Mouse (Mus musculus) adrenal gland, postnatal 14 days (tissue): ENCODE measurements at regions not wholly inside any gene's neighbourhood (a gene's known extent, or its start where the extent isn't known, plus 50 kb on each side); places are given as distances from the start of the nearest gene placed in this dataset.

Source experiments
- DNase-seq: peaks from one replicate; pipeline ENCODE4 v3.0.0; 2021; ENCODE audit warnings: mixed read lengths

GRCm38 (mm10) chr12:15966631-15967030, 149.9 kb upstream of the Trib2 start:
- no peak for DNase-seq

GRCm38 (mm10) chr12:15965921-15966320, 149.2 kb upstream of the Trib2 start:
- DNase-seq = no peak

- DNase-seq = no peak
Measured at GRCm38 (mm10) chr12:15964073-15964472, 147.4 kb upstream of the Trib2 start.

- no peak for DNase-seq
Measured at GRCm38 (mm10) chr12:15961834-15962233, 145.1 kb upstream of the Trib2 start.

GRCm38 (mm10) chr12:15937443-15938237, 120.9 kb upstream of the Trib2 start:
- no peak for DNase-seq

- no peak for DNase-seq
Measured at GRCm38 (mm10) chr12:15932067-15932466, 115.3 kb upstream of the Trib2 start.

GRCm38 (mm10) chr12:15931535-15931934, 114.8 kb upstream of the Trib2 start:
- DNase-seq = no peak

- DNase-seq = no peak
Measured at GRCm38 (mm10) chr12:15930155-15930554, 113.4 kb upstream of the Trib2 start.

- no peak for DNase-seq
Measured at GRCm38 (mm10) chr12:15929541-15929940, 112.8 kb upstream of the Trib2 start.

- DNase-seq = no peak
Measured at GRCm38 (mm10) chr12:15918291-15918690, 101.6 kb upstream of the Trib2 start.

GRCm38 (mm10) chr12:15912959-15913358, 96.2 kb upstream of the Trib2 start:
- DNase-seq = no peak

GRCm38 (mm10) chr12:15912491-15912890, 95.8 kb upstream of the Trib2 start:
- DNase-seq = no peak

GRCm38 (mm10) chr12:15911254-15911991, 94.7 kb upstream of the Trib2 start:
- DNase-seq = no peak

- no peak for DNase-seq
Measured at GRCm38 (mm10) chr12:15897539-15897938, 80.8 kb upstream of the Trib2 start.

- peak; percentile 42 for DNase-seq
Measured at GRCm38 (mm10) chr12:15896511-15896910, 79.8 kb upstream of the Trib2 start.

- DNase-seq = no peak
Measured at GRCm38 (mm10) chr12:15895215-15895614, 78.5 kb upstream of the Trib2 start.

- no peak for DNase-seq
Measured at GRCm38 (mm10) chr12:15890591-15890990, 73.9 kb upstream of the Trib2 start.

GRCm38 (mm10) chr12:15879907-15880430, 63.2 kb upstream of the Trib2 start:
- DNase-seq = no peak
